Mouse (Mus musculus) left cerebral cortex, postnatal 4 days (tissue): ENCODE results near the gene Sema4d. TPM values are rescaled to one million over a fixed set of nuclear protein-coding genes. Genes with fewer than 3 reads are reported as not detected.
A peak's percentile ranks its signal among the peaks of the same experiment; 100 is the strongest.

Source experiments
- DNase-seq: peaks from one replicate; pipeline ENCODE4 v3.0.0-alpha.2; 2022
- intact Hi-C: fragments of 180-260 bp; cut with DNase I; formaldehyde crosslinking; loops from one replicate; pipeline ENCODE4 v1.15.1; 2025
- total RNA-seq, 2 experiments: library from RNA; stranded (reverse); gene quantifications; 2 replicates each; pipeline ENCODE4 v1.2.3; 2021

The Sema4d gene
- total RNA-seq, 2 experiments from 2014 or later, result 53.9 to 62.5 TPM

GRCm38 (mm10) chr13:51736007-51736911, 57.3 kb downstream of the Sema4d start:
- DNase-seq, result no peak
- intact Hi-C loops, result no loop called here

GRCm38 (mm10) chr13:51734556-51734955, 59.0 kb downstream of the Sema4d start:
- intact Hi-C loops, result no loop called here
- no peak for DNase-seq

GRCm38 (mm10) chr13:51732097-51732664, 61.4 kb downstream of the Sema4d start:
- intact Hi-C loops, result no loop called here

GRCm38 (mm10) chr13:51731474-51731873, 62.1 kb downstream of the Sema4d start:
- intact Hi-C loops, result no loop called here
- peak; percentile 47 for DNase-seq

More at GRCm38 (mm10) chr13:51732097-51732664, 61.4 kb downstream of the Sema4d start:
- DNase-seq, result no peak

- intact Hi-C loops, result no loop called here
- no peak for DNase-seq
Observed at GRCm38 (mm10) chr13:51729887-51730361, 63.6 kb downstream of the Sema4d start.

- DNase-seq, result no peak
- intact Hi-C loops, result no loop called here
Observed at GRCm38 (mm10) chr13:51727364-51727763, 66.2 kb downstream of the Sema4d start.

GRCm38 (mm10) chr13:51725926-51726574, 67.5 kb downstream of the Sema4d start:
- intact Hi-C loops, result no loop called here
- DNase-seq, result no peak

GRCm38 (mm10) chr13:51725446-51725845, 68.1 kb downstream of the Sema4d start:
- intact Hi-C loops, result no loop called here
- no peak for DNase-seq

GRCm38 (mm10) chr13:51724566-51724965, 69.0 kb downstream of the Sema4d start:
- intact Hi-C loops, result no loop called here
- no peak for DNase-seq

GRCm38 (mm10) chr13:51723114-51723513, 70.4 kb downstream of the Sema4d start:
- no peak for DNase-seq
- intact Hi-C loops, result no loop called here

- intact Hi-C loops, result no loop called here
- DNase-seq, result no peak
Observed at GRCm38 (mm10) chr13:51720556-51720955, 73.0 kb downstream of the Sema4d start.

- intact Hi-C loops, result no loop called here
- no peak for DNase-seq
Observed at GRCm38 (mm10) chr13:51719256-51719655, 74.3 kb downstream of the Sema4d start.

GRCm38 (mm10) chr13:51716350-51717263, 76.9 kb downstream of the Sema4d start:
- DNase-seq, result peak; percentile 55
- intact Hi-C loops, result no loop called here

- DNase-seq, result no peak
- intact Hi-C loops, result no loop called here
Observed at GRCm38 (mm10) chr13:51712022-51712421, 81.5 kb downstream of the Sema4d start.

- intact Hi-C loops, result no loop called here
- no peak for DNase-seq
Observed at GRCm38 (mm10) chr13:51710738-51711137, 82.8 kb downstream of the Sema4d start.

GRCm38 (mm10) chr13:51705882-51706854, 87.4 kb downstream of the Sema4d start:
- DNase-seq, result no peak
- intact Hi-C loops, result no loop called here

- intact Hi-C loops, result no loop called here
- DNase-seq, result no peak
Observed at GRCm38 (mm10) chr13:51703893-51704292, 89.7 kb downstream of the Sema4d start.

- intact Hi-C loops, result no loop called here
- no peak for DNase-seq
Observed at GRCm38 (mm10) chr13:51698318-51698717, 95.2 kb downstream of the Sema4d start.

GRCm38 (mm10) chr13:51697897-51698296, 95.7 kb downstream of the Sema4d start:
- intact Hi-C loops, result no loop called here
- DNase-seq, result no peak
